Mouse (Mus musculus) kidney, embryonic 15.5 days (tissue): Measurements from ENCODE around the gene Mgst2. TPM values are rescaled to one million over a fixed set of nuclear protein-coding genes. Genes with fewer than 3 reads are reported as not detected.

ENCODE experiments used
- ATAC-seq: fragments of 200-750 bp; cut with Nextera tagmentation; replicated peaks from 2 replicates; pipeline ENCODE4 v1.8.0; 2017; ENCODE audit warnings: moderate TSS enrichment; ENCODE audit not compliant: low FRiP score
- H3K27ac ChIP-seq: fragments of 300-500 bp; sonication (generic); 2 replicates; pipeline ENCODE4 v1.5.1; 2015; ENCODE audit warnings: mild to moderate bottlenecking, inconsistent platforms
- H3K27me3 ChIP-seq: fragments of 300-500 bp; sonication (generic); 2 replicates; pipeline ENCODE4 v1.6.1; 2015; ENCODE audit warnings: inconsistent platforms
- H3K36me3 ChIP-seq: fragments of 300-500 bp; sonication (generic); 2 replicates; pipeline ENCODE4 v1.6.1; 2015; ENCODE audit warnings: inconsistent platforms
- H3K4me1 ChIP-seq: fragments of 300-500 bp; sonication (generic); 2 replicates; pipeline ENCODE4 v1.6.1; 2015; ENCODE audit warnings: inconsistent platforms
- H3K4me2 ChIP-seq: fragments of 300-500 bp; sonication (generic); 2 replicates; pipeline ENCODE4 v1.6.1; 2015; ENCODE audit warnings: moderate library complexity, mild to moderate bottlenecking, inconsistent platforms
- H3K4me3 ChIP-seq: fragments of 300-500 bp; sonication (generic); replicated peaks from 2 replicates; pipeline ENCODE4 v1.5.1; 2015; ENCODE audit warnings: mild to moderate bottlenecking, inconsistent platforms
- H3K9ac ChIP-seq: fragments of 300-500 bp; sonication (generic); 2 replicates; pipeline ENCODE4 v1.6.1; 2015; ENCODE audit warnings: mild to moderate bottlenecking, inconsistent platforms
- H3K9me3 ChIP-seq: fragments of 300-500 bp; sonication (generic); replicated peaks from 2 replicates; pipeline ENCODE4 v1.6.1; 2016; ENCODE audit warnings: inconsistent platforms
- WGBS: fragments of 180-500 bp; shearing (Covaris S2); methylation state at CpG from one replicate; pipeline ENCODE4 v1.1.7; 2015; ENCODE audit warnings: mixed read lengths; 5-methylcytosine and 5-hydroxymethylcytosine counted together
- polyA plus RNA-seq: library from polyadenylated mRNA; unstranded; fragments of >200 nt; fragmentation: Nextera tagmentation; extraction: Ambion mirVana; gene quantifications from 2 replicates; pipeline ENCODE4 v1.2.1, GENCODE M21; 2015

The Mgst2 gene
- polyA plus RNA-seq, 1 experiment from 2014 or later = 1.6 TPM

DNA sequence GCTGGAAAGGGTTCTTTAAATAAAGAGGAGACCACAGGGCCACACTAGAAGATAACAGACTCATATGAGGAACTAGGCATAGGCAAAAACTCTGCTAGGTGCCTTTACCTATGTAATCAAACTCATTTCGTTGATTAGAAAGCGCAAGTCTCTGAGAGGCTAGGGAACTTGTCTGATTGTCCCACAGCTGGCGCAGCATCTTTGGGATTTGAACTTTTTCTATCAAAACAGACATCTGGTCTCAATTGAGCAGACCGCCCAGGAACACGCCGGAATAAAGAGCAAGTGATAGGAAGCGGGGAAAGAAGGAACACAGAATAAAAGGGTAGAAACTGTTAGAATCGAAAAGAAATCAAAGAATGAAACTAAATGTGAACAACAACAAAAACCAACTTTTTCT, 43.3 kb downstream of the Mgst2 start:
- H3K36me3 ChIP-seq = no peaks in the 10 kb centered on the region
- no peak overlapping the region for H3K9ac ChIP-seq
- peaks cover 44% of the 10 kb centered on the region for H3K4me1 ChIP-seq
- no peak overlapping the region for H3K4me2 ChIP-seq
- H3K27me3 ChIP-seq = no peaks in the 10 kb centered on the region
- H3K27ac ChIP-seq = no peak overlapping the region
- ATAC-seq = no peak
- no peak overlapping the region for H3K4me3 ChIP-seq
- no peaks in the 10 kb centered on the region for H3K9me3 ChIP-seq
- 86% methylated on average over 8 of the region's 8 CpGs for WGBS

DNA sequence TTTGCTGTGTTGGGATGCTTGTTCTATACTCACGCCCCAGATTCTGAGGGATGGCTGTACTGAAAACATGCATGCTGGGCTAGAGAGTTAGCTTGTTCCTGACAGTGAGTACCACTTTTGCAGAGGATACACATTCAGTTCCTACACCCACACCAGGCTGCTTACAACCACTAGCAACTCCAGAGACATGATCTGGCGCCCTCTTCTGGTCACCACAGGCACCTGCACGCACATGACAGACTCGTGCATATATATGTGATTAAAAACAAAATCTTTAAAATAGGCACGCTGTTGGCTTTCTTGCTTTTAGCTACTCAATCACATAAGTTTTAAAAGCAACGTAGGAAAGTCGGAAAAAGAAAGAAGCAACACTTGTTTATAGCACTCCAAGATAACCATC, 45.1 kb downstream of the Mgst2 start:
- no peak for ATAC-seq

DNA sequence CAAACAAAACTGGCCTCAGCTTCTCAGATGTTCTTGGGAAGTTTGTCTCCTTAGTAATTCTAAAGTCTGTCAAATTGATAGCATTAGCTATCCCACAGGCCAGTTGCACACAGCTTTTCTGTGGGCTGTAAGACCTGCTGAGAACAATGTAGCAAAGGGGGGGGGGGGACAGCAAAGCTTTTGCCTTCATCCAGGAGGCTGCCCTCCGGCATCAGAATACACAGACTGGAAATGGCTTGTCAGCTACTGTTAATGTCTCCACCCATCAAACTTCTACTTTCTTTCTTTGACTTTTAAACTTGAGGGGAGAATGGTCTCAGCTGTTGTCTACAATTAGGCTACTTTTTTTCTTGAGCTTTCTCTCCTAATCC, 48.2 kb downstream of the Mgst2 start:
- 60% methylated on average over 1 of the region's 1 CpGs for WGBS
- no peak for ATAC-seq
- peaks cover 51% of the 10 kb centered on the region for H3K4me1 ChIP-seq

More for the DNA sequence above, 45.1 kb downstream of the Mgst2 start:
- H3K4me3 ChIP-seq = no peak overlapping the region
- H3K4me1 ChIP-seq = peaks cover 53% of the 10 kb centered on the region
- no peak overlapping the region for H3K27ac ChIP-seq
- H3K4me2 ChIP-seq = no peak overlapping the region
- no peaks in the 10 kb centered on the region for H3K27me3 ChIP-seq
- no peaks in the 10 kb centered on the region for H3K9me3 ChIP-seq
- 87% methylated on average over 7 of the region's 7 CpGs for WGBS
- no peak overlapping the region for H3K9ac ChIP-seq
- no peaks in the 10 kb centered on the region for H3K36me3 ChIP-seq

DNA sequence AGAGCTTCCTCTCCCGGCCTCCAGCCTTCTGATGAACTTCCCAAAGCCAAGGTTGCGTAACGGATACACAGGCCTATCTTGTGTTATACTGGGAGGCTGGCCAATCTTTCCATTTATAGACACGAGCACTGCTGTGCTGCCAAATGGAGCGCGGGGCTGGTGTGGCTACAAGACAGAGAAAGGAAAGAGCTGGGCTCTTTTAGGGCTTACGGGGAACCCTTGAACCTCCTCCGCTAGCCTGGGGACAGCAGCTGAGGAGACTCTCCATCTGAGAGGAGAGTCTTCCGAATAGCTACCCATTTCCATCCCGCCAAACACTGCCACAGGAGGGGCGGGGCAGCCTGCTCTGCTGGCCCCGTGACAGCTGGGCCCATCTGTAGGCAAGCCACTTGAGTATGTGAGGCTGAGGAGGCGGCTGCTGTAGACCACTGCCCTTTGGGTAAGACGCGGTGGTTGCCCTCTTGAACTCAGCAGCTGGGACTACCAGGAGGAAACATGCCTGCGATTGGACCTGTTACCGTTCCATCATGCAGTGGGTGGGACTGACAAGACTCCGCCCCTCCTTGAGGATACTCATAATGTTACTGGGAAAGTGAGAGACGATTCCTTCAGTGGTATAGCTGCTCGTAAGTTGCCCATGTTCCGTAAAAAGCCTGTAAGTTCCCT, 48.7 kb downstream of the Mgst2 start:
- no peak overlapping the region for H3K9ac ChIP-seq
- WGBS = 51% methylated on average over 21 of the region's 21 CpGs
- no peaks in the 10 kb centered on the region for H3K9me3 ChIP-seq
- no peak overlapping the region for H3K4me3 ChIP-seq
- H3K4me2 ChIP-seq = peak overlapping the region; percentile 42
- no peaks in the 10 kb centered on the region for H3K36me3 ChIP-seq
- H3K4me1 ChIP-seq = peaks cover 54% of the 10 kb centered on the region
- ATAC-seq = peak; percentile 82
- peak overlapping the region; percentile 94 for H3K27ac ChIP-seq
- no peaks in the 10 kb centered on the region for H3K27me3 ChIP-seq

More for the DNA sequence above, 48.2 kb downstream of the Mgst2 start:
- H3K4me2 ChIP-seq = peak overlapping the region; percentile 42
- no peak overlapping the region for H3K9ac ChIP-seq
- no peaks in the 10 kb centered on the region for H3K9me3 ChIP-seq
- H3K4me3 ChIP-seq = no peak overlapping the region
- no peaks in the 10 kb centered on the region for H3K27me3 ChIP-seq
- H3K27ac ChIP-seq = peak overlapping the region; percentile 94
- H3K36me3 ChIP-seq = no peaks in the 10 kb centered on the region

DNA sequence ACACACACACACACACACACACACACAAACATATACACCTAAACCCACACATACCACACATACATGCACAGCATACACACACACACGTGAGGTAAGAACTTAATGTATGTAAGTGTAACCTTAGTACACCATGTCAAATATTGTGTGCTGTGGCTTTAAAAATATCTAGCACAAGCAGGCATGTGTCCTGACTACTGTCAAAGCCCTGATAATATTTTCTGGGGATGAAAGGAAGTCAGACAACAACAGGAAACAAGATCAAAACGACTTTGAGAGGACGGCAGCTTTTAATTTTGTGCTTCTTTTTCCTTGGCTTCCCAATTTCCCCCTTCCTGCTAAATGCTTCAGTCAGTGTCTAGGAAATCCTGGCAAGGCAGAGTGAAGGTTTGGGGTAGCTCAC, 52.2 kb downstream of the Mgst2 start:
- H3K9me3 ChIP-seq = no peaks in the 10 kb centered on the region
- no peak overlapping the region for H3K9ac ChIP-seq
- no peaks in the 10 kb centered on the region for H3K36me3 ChIP-seq
- no peaks in the 10 kb centered on the region for H3K27me3 ChIP-seq
- peaks cover 58% of the 10 kb centered on the region for H3K4me1 ChIP-seq
- no peak overlapping the region for H3K4me2 ChIP-seq
- ATAC-seq = no peak
- 26% methylated on average over 3 of the region's 3 CpGs for WGBS
- H3K27ac ChIP-seq = peak overlapping the region; percentile 78
- H3K4me3 ChIP-seq = no peak overlapping the region

DNA sequence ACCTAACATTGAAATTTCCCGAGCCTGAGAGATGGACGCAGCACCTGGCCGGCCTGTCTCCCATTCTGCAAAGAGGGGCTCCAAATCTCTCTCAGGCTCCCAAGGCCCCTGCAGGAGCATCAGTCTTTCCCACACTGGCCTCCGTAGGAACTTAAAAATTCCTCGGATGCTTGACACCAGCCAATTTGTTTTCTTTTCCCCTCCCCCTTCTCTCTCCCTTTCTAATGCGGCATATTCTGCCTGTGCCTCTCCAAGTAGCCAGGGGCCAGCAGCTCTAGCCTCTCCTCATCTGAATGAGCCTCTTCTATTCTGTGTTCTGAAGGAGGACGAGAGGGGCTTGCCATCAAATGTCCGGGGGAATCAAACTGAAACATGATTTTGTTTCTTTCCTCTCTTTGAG, 53.1 kb downstream of the Mgst2 start:
- peaks cover 60% of the 10 kb centered on the region for H3K4me1 ChIP-seq
- H3K9ac ChIP-seq = no peak overlapping the region
- ATAC-seq = no peak
- H3K27ac ChIP-seq = peak overlapping the region; percentile 78
- H3K36me3 ChIP-seq = no peaks in the 10 kb centered on the region
- no peaks in the 10 kb centered on the region for H3K9me3 ChIP-seq
- H3K27me3 ChIP-seq = no peaks in the 10 kb centered on the region
- H3K4me2 ChIP-seq = no peak overlapping the region
- 16% methylated on average over 8 of the region's 8 CpGs for WGBS
- no peak overlapping the region for H3K4me3 ChIP-seq

DNA sequence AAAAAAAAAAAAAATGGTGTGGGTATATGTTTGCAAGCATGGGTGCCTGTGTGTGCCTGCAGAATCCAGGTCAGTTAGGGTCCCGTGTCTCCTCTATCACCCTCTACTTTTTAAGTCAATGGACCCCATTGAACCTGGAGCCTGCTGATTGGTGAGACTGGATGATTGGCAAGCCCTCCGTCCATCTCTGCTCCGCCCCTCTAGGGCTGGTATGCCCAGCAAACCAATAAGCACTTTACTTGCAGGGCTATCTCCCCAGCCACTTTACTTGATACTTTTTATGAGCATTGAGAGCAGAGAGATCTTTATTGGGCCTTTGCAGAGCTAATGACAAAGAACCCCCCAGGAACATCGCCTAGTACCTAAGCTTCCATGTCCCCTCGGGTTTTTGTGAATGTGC, 54.3 kb downstream of the Mgst2 start:
- no peak overlapping the region for H3K27ac ChIP-seq
- peaks cover 56% of the 10 kb centered on the region for H3K4me1 ChIP-seq
- no peak for ATAC-seq
- H3K4me3 ChIP-seq = no peak overlapping the region
- no peaks in the 10 kb centered on the region for H3K36me3 ChIP-seq
- no peaks in the 10 kb centered on the region for H3K27me3 ChIP-seq
- no peak overlapping the region for H3K4me2 ChIP-seq
- H3K9ac ChIP-seq = no peak overlapping the region
- no peaks in the 10 kb centered on the region for H3K9me3 ChIP-seq
- 77% methylated on average over 5 of the region's 5 CpGs for WGBS

DNA sequence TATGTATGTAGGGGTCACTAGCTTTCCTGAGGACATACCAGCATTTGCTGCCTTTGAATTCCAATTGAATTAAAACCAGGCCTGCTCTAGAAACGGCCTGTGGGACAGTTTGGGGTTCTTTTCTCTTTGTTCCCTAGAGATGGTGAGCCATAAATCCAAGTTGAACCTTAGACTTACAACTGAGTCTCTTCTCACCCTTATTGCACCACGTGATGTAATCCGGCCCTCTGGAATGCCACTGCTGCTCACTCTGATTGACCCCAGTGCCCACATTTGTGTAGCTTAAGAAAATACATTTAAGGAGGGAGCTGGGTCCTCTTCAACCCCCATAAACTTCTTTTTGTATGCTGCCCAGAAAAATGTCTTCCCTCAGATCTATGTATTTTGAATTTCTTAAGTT, 57.3 kb downstream of the Mgst2 start:
- 15% methylated on average over 3 of the region's 3 CpGs for WGBS
- peak; percentile 66 for ATAC-seq
- Histone ChIP-seq H3K36me3 (no peaks in the 10 kb centered on the region), H3K4me1 (peaks cover 40% of the 10 kb centered on the region), H3K9me3 (no peaks in the 10 kb centered on the region), H3K27ac (peak overlapping the region; percentile 72), H3K9ac (no peak overlapping the region), H3K27me3 (no peaks in the 10 kb centered on the region), H3K4me2 (no peak overlapping the region), H3K4me3 (no peak overlapping the region)

DNA sequence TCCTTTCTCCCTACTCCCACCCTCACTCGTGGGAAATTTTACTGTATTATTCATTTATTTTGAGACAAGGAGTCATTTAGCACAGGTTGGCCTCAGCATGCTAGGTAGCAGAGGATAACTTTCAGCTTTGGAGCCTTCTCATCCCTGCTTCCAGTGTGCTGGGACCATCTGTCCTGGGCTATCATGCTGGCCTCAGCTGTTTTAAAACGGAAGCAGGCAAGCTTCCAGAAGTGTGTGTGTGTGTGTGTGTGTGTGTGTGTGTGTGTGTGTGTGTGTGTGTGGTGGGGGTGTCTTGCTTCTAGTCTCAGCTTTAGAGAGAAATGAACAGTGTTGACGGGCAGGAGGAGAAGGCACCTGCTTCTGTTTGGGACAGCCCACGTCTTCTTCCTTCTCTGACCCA, 57.7 kb downstream of the Mgst2 start:
- Histone ChIP-seq H3K27me3 (no peaks in the 10 kb centered on the region), H3K9me3 (no peaks in the 10 kb centered on the region), H3K36me3 (no peaks in the 10 kb centered on the region), H3K4me3 (no peak overlapping the region), H3K4me2 (no peak overlapping the region), H3K9ac (no peak overlapping the region), H3K27ac (peak overlapping the region; percentile 72), H3K4me1 (peaks cover 39% of the 10 kb centered on the region)
- 46% methylated on average over 4 of the region's 4 CpGs for WGBS
- no peak for ATAC-seq

DNA sequence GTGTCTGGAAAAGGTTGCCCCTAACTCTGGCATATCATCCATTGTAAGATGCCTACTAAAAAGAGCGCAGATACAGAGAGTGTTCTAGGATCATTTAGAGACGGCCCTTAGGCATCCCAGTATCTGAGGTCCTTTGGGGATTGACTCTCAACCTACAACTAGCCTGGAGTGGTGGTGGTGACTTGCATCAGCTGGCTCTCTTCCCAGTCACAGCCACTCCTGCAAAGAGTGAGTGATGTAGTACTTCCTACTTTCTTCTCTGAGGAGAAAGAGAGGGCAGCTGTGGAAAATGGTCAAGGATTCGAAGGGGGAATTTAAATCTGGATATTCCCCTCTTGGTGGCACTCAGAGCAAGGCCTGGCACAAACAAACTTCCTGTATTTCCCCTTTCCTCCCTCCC, 59.2 kb downstream of the Mgst2 start:
- H3K36me3 ChIP-seq = no peaks in the 10 kb centered on the region

DNA sequence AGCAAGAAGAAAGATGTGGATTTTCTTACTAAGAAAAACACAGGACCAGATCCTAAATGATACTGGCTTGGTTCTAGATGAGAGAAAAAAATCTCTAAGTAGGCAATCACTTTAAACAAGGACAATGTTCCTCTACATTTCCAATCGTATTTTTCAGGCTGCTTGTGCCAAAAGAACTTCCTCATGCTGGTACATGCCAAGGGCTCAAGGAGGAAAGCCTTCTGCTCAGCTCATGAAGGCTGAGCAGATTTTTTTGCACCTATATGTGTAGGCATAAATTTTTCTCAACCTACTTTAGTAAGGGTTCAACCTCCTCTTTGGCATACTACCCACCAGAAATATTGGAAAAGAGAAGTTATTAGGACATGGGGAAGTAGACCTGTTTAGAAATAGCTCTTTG, 59.8 kb downstream of the Mgst2 start:
- ATAC-seq = no peak
- Histone ChIP-seq H3K4me2 (no peak overlapping the region), H3K27me3 (no peaks in the 10 kb centered on the region), H3K4me1 (peaks cover 50% of the 10 kb centered on the region), H3K4me3 (no peak overlapping the region), H3K36me3 (no peaks in the 10 kb centered on the region), H3K9me3 (no peaks in the 10 kb centered on the region), H3K9ac (no peak overlapping the region), H3K27ac (peak overlapping the region; percentile 20; the same call in 1 of the 2 replicates)
- 48% methylated on average over 1 of the region's 1 CpGs for WGBS

More for the DNA sequence above, 59.2 kb downstream of the Mgst2 start:
- WGBS = 65% methylated on average over 3 of the region's 3 CpGs
- H3K9me3 ChIP-seq = no peaks in the 10 kb centered on the region
- H3K27ac ChIP-seq = peak overlapping the region; percentile 55
- no peak overlapping the region for H3K4me2 ChIP-seq
- no peak overlapping the region for H3K4me3 ChIP-seq
- H3K4me1 ChIP-seq = peaks cover 44% of the 10 kb centered on the region
- H3K9ac ChIP-seq = no peak overlapping the region
- H3K27me3 ChIP-seq = no peaks in the 10 kb centered on the region
- ATAC-seq = no peak

DNA sequence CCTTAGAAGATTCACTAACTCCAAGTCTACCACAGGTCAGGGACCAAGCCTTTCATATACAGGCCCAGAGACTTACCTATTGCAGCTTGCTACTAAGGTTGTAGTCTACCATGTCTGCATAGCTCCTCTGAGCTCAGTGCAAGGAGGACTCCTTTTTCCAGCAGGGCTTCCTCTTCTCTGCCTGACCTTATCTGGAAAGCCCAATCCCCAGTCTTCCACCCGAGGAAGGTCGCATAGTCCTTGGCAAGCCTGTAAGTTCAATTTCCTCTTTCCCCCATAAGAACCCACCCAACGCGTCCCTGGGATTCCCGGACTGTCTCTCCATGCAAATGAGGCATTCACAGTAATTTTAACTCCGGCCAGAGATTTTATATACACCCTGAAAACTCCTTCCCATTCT, 66.1 kb downstream of the Mgst2 start:
- no peak for ATAC-seq
- 0 out of 2 replicates have a peak overlapping the region, but pooled peaks have one; percentile 82 for H3K27ac ChIP-seq
- H3K4me1 ChIP-seq = peaks cover 74% of the 10 kb centered on the region
- no peak overlapping the region for H3K9ac ChIP-seq
- H3K4me3 ChIP-seq = no peak overlapping the region
- no peaks in the 10 kb centered on the region for H3K36me3 ChIP-seq
- H3K4me2 ChIP-seq = no peak overlapping the region
- 80% methylated on average over 6 of the region's 6 CpGs for WGBS
- H3K27me3 ChIP-seq = no peaks in the 10 kb centered on the region
- H3K9me3 ChIP-seq = no peaks in the 10 kb centered on the region

DNA sequence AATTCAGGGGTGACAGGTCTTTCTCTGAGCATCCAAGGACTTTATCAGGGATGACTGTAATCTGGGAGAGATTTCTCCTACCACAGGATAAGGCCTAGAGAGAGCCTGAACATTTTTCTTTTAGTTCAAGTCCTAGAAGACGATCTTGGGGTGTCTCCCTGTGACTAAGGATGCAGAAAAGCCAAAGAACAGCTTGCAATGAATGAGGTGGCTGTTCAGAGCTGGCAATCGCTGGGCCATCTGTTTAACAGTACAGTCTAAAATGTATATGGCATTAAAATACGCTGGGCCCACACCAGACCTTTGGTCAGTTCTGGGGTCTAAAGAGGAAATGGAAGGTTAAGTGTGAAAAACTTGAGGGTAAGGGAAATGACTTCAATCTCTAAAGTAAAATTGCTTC, 67.3 kb downstream of the Mgst2 start:
- peaks cover 68% of the 10 kb centered on the region for H3K4me1 ChIP-seq

More for the DNA sequence above, 67.3 kb downstream of the Mgst2 start:
- Histone ChIP-seq H3K4me3 (no peak overlapping the region), H3K9ac (no peak overlapping the region), H3K27me3 (no peaks in the 10 kb centered on the region), H3K4me2 (no peak overlapping the region), H3K27ac (peak overlapping the region; percentile 82), H3K9me3 (no peaks in the 10 kb centered on the region), H3K36me3 (no peaks in the 10 kb centered on the region)
- no peak for ATAC-seq
- 50% methylated on average over 3 of the region's 3 CpGs for WGBS
